Mouse (Mus musculus) hindbrain, embryonic 11.5 days (tissue): Measurements from ENCODE around the gene Tnfaip1. TPM values are rescaled to one million over a fixed set of nuclear protein-coding genes. Genes with fewer than 3 reads are reported as not detected.
"Not testable (repeated sequence)": the region's sequence is repeated elsewhere in the genome, so short reads cannot be mapped to it uniquely, and the experiment has no call there.

Experiments
- ATAC-seq: fragments of 200-750 bp; cut with Nextera tagmentation; 2 replicates; pipeline ENCODE4 v1.8.0; 2017; ENCODE audit warnings: mild to moderate bottlenecking, moderate TSS enrichment, moderate library complexity; ENCODE audit not compliant: low FRiP score
- DNase-seq: peaks from one replicate; pipeline ENCODE4 v3.0.0-alpha.2; 2015; ENCODE audit warnings: low spot score
- H3K27ac ChIP-seq: fragments of 300-500 bp; sonication (generic); 2 replicates; pipeline ENCODE4 v1.5.1; 2014; ENCODE audit warnings: mild to moderate bottlenecking, low read depth, low read length
- H3K27me3 ChIP-seq: fragments of 300-500 bp; sonication (generic); 2 replicates; pipeline ENCODE4 v1.6.1; 2014; ENCODE audit warnings: mild to moderate bottlenecking, low read length, moderate library complexity, mixed read lengths; ENCODE audit not compliant: control insufficient read depth, insufficient read depth
- H3K36me3 ChIP-seq: fragments of 300-500 bp; sonication (generic); 2 replicates; pipeline ENCODE4 v1.6.1; 2014; ENCODE audit warnings: mild to moderate bottlenecking, low read length, moderate library complexity, mixed read lengths; ENCODE audit not compliant: control insufficient read depth, insufficient read depth
- H3K4me1 ChIP-seq: fragments of 300-500 bp; sonication (generic); replicated peaks from 2 replicates; pipeline ENCODE4 v1.6.1; 2014; ENCODE audit warnings: low read length, mixed read lengths; ENCODE audit not compliant: control insufficient read depth, insufficient read depth
- H3K4me2 ChIP-seq: fragments of 300-500 bp; sonication (generic); replicated peaks from 2 replicates; pipeline ENCODE4 v1.6.1; 2014; ENCODE audit warnings: mild to moderate bottlenecking, low read depth, low read length
- H3K4me3 ChIP-seq: fragments of 300-500 bp; sonication (generic); 2 replicates; pipeline ENCODE4 v1.5.1; 2014; ENCODE audit warnings: low read depth, low read length
- H3K9ac ChIP-seq: fragments of 300-500 bp; sonication (generic); 2 replicates; pipeline ENCODE4 v1.6.1; 2014; ENCODE audit warnings: low read depth, low read length
- H3K9me3 ChIP-seq: fragments of 300-500 bp; sonication (generic); 2 replicates; pipeline ENCODE4 v1.6.1; 2016; ENCODE audit warnings: low read length; ENCODE audit not compliant: control insufficient read depth
- WGBS: fragments of 180-500 bp; shearing (Covaris S2); extraction: QIAGEN DNeasy Blood & Tissue Kit; methylation state at CpG from one replicate; pipeline ENCODE4 v1.1.7; 2014; 5-methylcytosine and 5-hydroxymethylcytosine counted together
- polyA plus RNA-seq: library from polyadenylated mRNA; unstranded; fragments of >200 nt; fragmentation: Nextera tagmentation; extraction: Ambion mirVana; gene quantifications from 2 replicates; pipeline ENCODE4 v1.2.1, GENCODE M21; 2014

The Tnfaip1 gene
- polyA plus RNA-seq = 63.3 and 66.5 TPM in 2 replicates

- H3K9ac ChIP-seq = peak within 1 kb of the TSS; percentile 84
- H3K4me2 ChIP-seq = peak within 1 kb of the TSS; percentile 82
- H3K4me1 ChIP-seq = peaks cover 2% of the 10 kb centered on the region
- H3K27me3 ChIP-seq = no peaks in the 10 kb centered on the region
- DNase-seq (peak; percentile 98), ATAC-seq (peak; percentile 98)
- under 1% methylated on average over 52 of the region's 52 CpGs for WGBS
- H3K36me3 ChIP-seq = no peaks in the 10 kb centered on the region
- peak within 1 kb of the TSS; percentile 80 for H3K4me3 ChIP-seq
- H3K27ac ChIP-seq = peak within 1 kb of the TSS; percentile 79
- no peaks in the 10 kb centered on the region for H3K9me3 ChIP-seq
These were observed at the start of gene Tnfaip1, which contains the start of gene Ift20 for GRCm38 (mm10) chr11:78536080-78536689. Gene Tnfaip1, minus strand, starts transcription at chr11:78536332. Gene Ift20, plus strand, starts transcription at chr11:78536361.

- Histone ChIP-seq H3K4me2 (no peak overlapping the region), H3K9ac (no peak overlapping the region), H3K9me3 (no peaks in the 10 kb centered on the region), H3K27ac (no peak overlapping the region), H3K4me1 (no peaks in the 10 kb centered on the region), H3K4me3 (no peak overlapping the region), H3K27me3 (no peaks in the 10 kb centered on the region), H3K36me3 (peaks cover 3% of the 10 kb centered on the region; the same call in 1 of the 2 replicates)
- DNase-seq (no peak), ATAC-seq (no peak)
- 92% methylated on average over 6 of the region's 6 CpGs for WGBS
These were observed 46.7 kb upstream of the Tnfaip1 start for GRCm38 (mm10) chr11:78582848-78583247.

GRCm38 (mm10) chr11:78574975-78575374, 38.8 kb upstream of the Tnfaip1 start:
- ATAC-seq = no peak
- H3K4me2 ChIP-seq = no peak overlapping the region
- WGBS = 68% methylated on average over 2 of the region's 2 CpGs
- no peak for DNase-seq
- H3K9ac ChIP-seq = no peak overlapping the region
- no peaks in the 10 kb centered on the region for H3K9me3 ChIP-seq
- H3K27ac ChIP-seq = no peak overlapping the region
- H3K36me3 ChIP-seq = peaks cover 10% of the 10 kb centered on the region; the same call in 1 of the 2 replicates
- no peak overlapping the region for H3K4me3 ChIP-seq
- H3K27me3 ChIP-seq = no peaks in the 10 kb centered on the region
- H3K4me1 ChIP-seq = no peaks in the 10 kb centered on the region

- Histone ChIP-seq H3K4me2 (no peak overlapping the region), H3K9ac (no peak overlapping the region), H3K9me3 (no peaks in the 10 kb centered on the region), H3K36me3 (peaks cover 10% of the 10 kb centered on the region; the same call in 1 of the 2 replicates), H3K4me3 (no peak overlapping the region), H3K27me3 (no peaks in the 10 kb centered on the region), H3K4me1 (no peaks in the 10 kb centered on the region), H3K27ac (no peak overlapping the region)
- DNase-seq (no peak), ATAC-seq (no peak)
- 85% methylated on average over 3 of the region's 3 CpGs for WGBS
These were observed 38.4 kb upstream of the Tnfaip1 start for GRCm38 (mm10) chr11:78574536-78574935.

GRCm38 (mm10) chr11:78574031-78574430, 37.9 kb upstream of the Tnfaip1 start:
- H3K4me2 ChIP-seq, H3K4me1 ChIP-seq, H3K27ac ChIP-seq, H3K36me3 ChIP-seq, DNase-seq, H3K4me3 ChIP-seq, H3K9me3 ChIP-seq, H3K9ac ChIP-seq, H3K27me3 ChIP-seq, ATAC-seq: not testable (repeated sequence)
- 94% methylated on average over 3 of the region's 4 CpGs for WGBS

- Histone ChIP-seq H3K27me3 (no peaks in the 10 kb centered on the region), H3K4me3 (no peak overlapping the region), H3K9me3 (no peaks in the 10 kb centered on the region), H3K4me2 (no peak overlapping the region), H3K4me1 (no peaks in the 10 kb centered on the region), H3K36me3 (peaks cover 10% of the 10 kb centered on the region; the same call in 1 of the 2 replicates), H3K9ac (no peak overlapping the region), H3K27ac (no peak overlapping the region)
- ATAC-seq = no peak
- WGBS = 93% methylated on average over 6 of the region's 6 CpGs
- no peak for DNase-seq
These were observed 35.7 kb upstream of the Tnfaip1 start for GRCm38 (mm10) chr11:78571854-78572253.

GRCm38 (mm10) chr11:78571441-78571840, 35.3 kb upstream of the Tnfaip1 start:
- Histone ChIP-seq H3K27ac (no peak overlapping the region), H3K9me3 (no peaks in the 10 kb centered on the region), H3K27me3 (no peaks in the 10 kb centered on the region), H3K4me2 (no peak overlapping the region), H3K9ac (no peak overlapping the region), H3K4me1 (no peaks in the 10 kb centered on the region), H3K4me3 (no peak overlapping the region), H3K36me3 (peaks cover 8% of the 10 kb centered on the region; the same call in 1 of the 2 replicates)
- ATAC-seq = no peak
- no peak for DNase-seq
- WGBS = 95% methylated on average over 8 of the region's 8 CpGs

- WGBS = 77% methylated on average over 3 of the region's 3 CpGs
- Histone ChIP-seq H3K4me2 (no peak overlapping the region), H3K36me3 (peaks cover 7% of the 10 kb centered on the region; the same call in 1 of the 2 replicates), H3K9me3 (no peaks in the 10 kb centered on the region), H3K9ac (no peak overlapping the region), H3K27ac (no peak overlapping the region), H3K27me3 (no peaks in the 10 kb centered on the region), H3K4me1 (no peaks in the 10 kb centered on the region), H3K4me3 (no peak overlapping the region)
- DNase-seq (no peak), ATAC-seq (no peak)
These were observed 33.7 kb upstream of the Tnfaip1 start for GRCm38 (mm10) chr11:78569806-78570205.

GRCm38 (mm10) chr11:78568827-78569226, 32.7 kb upstream of the Tnfaip1 start:
- 93% methylated on average over 10 of the region's 10 CpGs for WGBS
- no peak overlapping the region for H3K9ac ChIP-seq
- H3K4me3 ChIP-seq = no peak overlapping the region
- no peak for ATAC-seq
- no peak for DNase-seq
- H3K27ac ChIP-seq = no peak overlapping the region
- no peaks in the 10 kb centered on the region for H3K9me3 ChIP-seq
- H3K4me1 ChIP-seq = no peaks in the 10 kb centered on the region
- peaks cover 7% of the 10 kb centered on the region; the same call in 1 of the 2 replicates for H3K36me3 ChIP-seq
- no peak overlapping the region for H3K4me2 ChIP-seq
- no peaks in the 10 kb centered on the region for H3K27me3 ChIP-seq
